ENCODE assay signal across 8 mouse cellular contexts in genomic region chr7:110768001-110768400, GRCm38 (mm10). TPM values are rescaled to one million over a fixed set of nuclear protein-coding genes. Genes with fewer than 3 reads are reported as not detected.
A peak's percentile ranks its signal among the peaks of the same experiment; 100 is the strongest.
DNase-seq lines count a peak whose midpoint lies in the region; ATAC-seq and TF ChIP-seq lines count a peak whose summit lies in the region.

Ampd3 (plus strand) TSS chr7:110768206.

- no peak within 1 kb of the TSS for H3K27ac ChIP-seq in liver, embryonic 11.5 days (ENCODE audit: low read depth, low read length)
- H3K27ac ChIP-seq in small intestine, adult 2 months (ENCODE audit: insufficient read depth, low read depth, low read length), result peak within 1 kb of the TSS; percentile 54

- TF ChIP-seq POLR2A in small intestine, adult 2 months (IDR thresholded peaks at IDR 0.05; ENCODE audit: low read depth, low read length), result no peak

- H3K36me3 ChIP-seq in liver, embryonic 11.5 days (ENCODE audit: control insufficient read depth, insufficient read depth, low read length), result no peaks in the 10 kb centered on the region
- H3K36me3 ChIP-seq in small intestine, adult 2 months (ENCODE audit: control insufficient read depth, insufficient read depth, low read length), result no peaks in the 10 kb centered on the region

- H3K27me3 ChIP-seq in liver, embryonic 11.5 days (replicated peaks; ENCODE audit: control insufficient read depth, insufficient read depth, low read length), result peaks cover 18% of the 10 kb centered on the region
- H3K27me3 ChIP-seq in small intestine, adult 2 months (ENCODE audit: control insufficient read depth, insufficient read depth, low read length), result no peaks in the 10 kb centered on the region

- 31% methylated on average over 16 of the region's 16 CpGs for WGBS in liver, embryonic 11.5 days
- WGBS in small intestine, adult 2 months, result 14% methylated on average over 16 of the region's 16 CpGs

- H3K9me3 ChIP-seq in liver, embryonic 11.5 days (ENCODE audit: control insufficient read depth, low read length), result no peaks in the 10 kb centered on the region

- H3K4me3 ChIP-seq in liver, embryonic 11.5 days (ENCODE audit: low read depth, low read length), result peak within 1 kb of the TSS; percentile 69
- H3K4me3 ChIP-seq in small intestine, adult 2 months (ENCODE audit: low read depth, low read length), result peak within 1 kb of the TSS; percentile 81

- no peak for DNase-seq in gastrocnemius, adult 18-20 months (ENCODE audit: low spot score)
- DNase-seq in gastrocnemius, postnatal 36 days, result no peak
- no peak for DNase-seq in adrenal gland, postnatal 4 days (ENCODE audit: low spot score in 2 of 2)
- DNase-seq in heart, adult 11 months, result peak; percentile 96
- DNase-seq in kidney, adult 11 months, result peak; percentile 74
- DNase-seq in liver, embryonic 11.5 days (ENCODE audit: low spot score), result no peak
- no peak for DNase-seq in B cell, adult 2 months

- ATAC-seq in liver, embryonic 11.5 days (replicated peaks; ENCODE audit: low FRiP score), result no peak

- H3K9ac ChIP-seq in liver, embryonic 11.5 days (ENCODE audit: low read depth, low read length), result peak within 1 kb of the TSS; percentile 77

- TF ChIP-seq CTCF in small intestine, adult 2 months (IDR thresholded peaks at IDR 0.05; ENCODE audit: extremely low read depth, insufficient read length, insufficient replicate concordance, low read depth, low read length), result no peak

- H3K4me2 ChIP-seq in liver, embryonic 11.5 days, result peak within 1 kb of the TSS; percentile 99

- intact Hi-C loops in gastrocnemius, postnatal 36 days (cut with DNase I), result no loop called here

- H3K4me1 ChIP-seq in liver, embryonic 11.5 days (replicated peaks; ENCODE audit: control insufficient read depth, insufficient read depth, low read length), result peaks cover 40% of the 10 kb centered on the region
- H3K4me1 ChIP-seq in small intestine, adult 2 months (ENCODE audit: control insufficient read depth, insufficient read depth, insufficient read length, low read length), result peaks cover 21% of the 10 kb centered on the region; the same call in 1 of the 2 replicates

RNA-seq across cellular contexts. Expression of gene Ampd3, which starts in this region (rescaled TPM):
- 10 to 100 TPM; 10.8 to 15.2 TPM for total RNA-seq in gastrocnemius, adult 18-20 months (2021)
- total RNA-seq in gastrocnemius, postnatal 36 days (2021), result 1 to 10 TPM; 6.0 to 9.8 TPM
- total RNA-seq in adrenal gland, postnatal 4 days (2021), result 10 to 100 TPM; 28.6 to 34.2 TPM
- 39.5 and 41.1 TPM in 2 replicates for polyA plus RNA-seq in liver, embryonic 11.5 days (2014; fragmentation: Nextera tagmentation; extraction: Ambion mirVana)
- polyA plus RNA-seq in small intestine, adult 2 months (2012; rRNA removed), result 5.2 and 6.9 TPM in 2 replicates

Comparison
In these comparisons a context has a peak if more than half of its experiments do, and no peak if none do; other contexts are left out.
1. DNase-seq: peak in heart, adult 11 months (single experiment) and kidney, adult 11 months (single experiment); none in gastrocnemius, adult 18-20 months (single experiment), gastrocnemius, postnatal 36 days (0 of 2), adrenal gland, postnatal 4 days (0 of 2), liver, embryonic 11.5 days (single experiment) and B cell, adult 2 months (0 of 2).